ENCODE assay signal across 9 mouse cellular contexts in the genomic region with DNA sequence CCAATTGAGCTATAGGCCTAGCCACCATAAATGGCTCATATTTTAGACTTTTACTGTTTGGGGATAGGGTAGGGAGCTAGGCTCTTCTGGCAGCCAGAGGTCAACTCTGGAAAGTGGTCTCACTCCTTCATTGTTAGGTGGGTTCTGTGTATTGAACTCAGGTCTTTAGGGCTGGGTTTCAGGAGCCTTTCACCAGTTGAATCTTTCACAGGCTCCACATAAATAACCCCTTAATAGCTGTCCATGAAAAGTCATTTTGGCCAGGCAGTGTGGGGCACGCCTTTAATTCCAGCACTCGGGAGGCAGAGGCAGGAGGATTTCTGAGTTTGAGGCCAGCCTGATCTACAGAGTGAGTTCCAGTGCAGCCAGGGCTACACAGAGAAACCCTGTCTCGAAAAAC. TPM values are rescaled to one million over a fixed set of nuclear protein-coding genes. Genes with fewer than 3 reads are reported as not detected.
DNase-seq lines count a peak whose midpoint lies in the region; ATAC-seq and TF ChIP-seq lines count a peak whose summit lies in the region.
"Had no signal": no experiment of that assay in that cellular context is flagged by ENCODE, and none has a peak within 500 bp of the region (broad histone marks: within the 10 kb centered on the region; RNA-seq: fewer than 3 reads in every experiment).

No protein-coding gene starts in this region.

- no peak overlapping the region for H3K9ac ChIP-seq in kidney, postnatal 0 days (ENCODE audit: low read depth, low read length)
- peak overlapping the region; percentile 100; the same call in 1 of the 2 replicates for H3K9ac ChIP-seq in embryonic facial prominence, embryonic 12.5 days
- no peak overlapping the region for H3K9ac ChIP-seq in intestine, embryonic 15.5 days
- H3K9ac ChIP-seq in midbrain, postnatal 0 days (replicated peaks; ENCODE audit: low read length, poor library complexity, severe bottlenecking): peak overlapping the region; percentile 99; the same call in 1 of the 2 replicates

- ATAC-seq in kidney, postnatal 0 days (replicated peaks; ENCODE audit: low FRiP score, low read depth): no peak
- no peak for ATAC-seq in embryonic facial prominence, embryonic 12.5 days (ENCODE audit: insufficient number of reproducible peaks, insufficient read depth, low FRiP score, low TSS enrichment)
- ATAC-seq in intestine, embryonic 15.5 days: no peak
- ATAC-seq in midbrain, postnatal 0 days (ENCODE audit: low FRiP score): no peak

- TF ChIP-seq CTCF in kidney, postnatal 0 days (IDR thresholded peaks at IDR 0.05; ENCODE audit: low read depth): no peak
- no peak for TF ChIP-seq CTCF in kidney, adult 2 months (conservative IDR thresholded peaks at IDR 0.05; ENCODE audit: insufficient read depth, insufficient read length, low read depth, low read length)
- TF ChIP-seq CTCF in midbrain, postnatal 0 days (IDR thresholded peaks at IDR 0.05): no peak

- WGBS in kidney, postnatal 0 days: 87% methylated on average over 3 of the region's 3 CpGs
- WGBS in kidney, adult 2 months: 84% methylated on average over 3 of the region's 3 CpGs
- WGBS in embryonic facial prominence, embryonic 12.5 days: 89% methylated on average over 3 of the region's 3 CpGs
- WGBS in intestine, embryonic 15.5 days: 81% methylated on average over 3 of the region's 3 CpGs
- WGBS in midbrain, postnatal 0 days: 85% methylated on average over 3 of the region's 3 CpGs

- no peak for DNase-seq in kidney, postnatal 0 days (ENCODE audit: low spot score)
- no peak for DNase-seq in kidney, adult 2 months
- no peak for DNase-seq in midbrain, postnatal 0 days (ENCODE audit: low spot score)
- DNase-seq in left cerebral cortex, adult 18-20 months (ENCODE audit: low spot score in 2 of 2): no peak
- no peak for DNase-seq in embryo, embryonic 10 days (ENCODE audit: low spot score)
- DNase-seq in cerebellum, postnatal 10 days: no peak

- no peaks in the 10 kb centered on the region for H3K9me3 ChIP-seq in kidney, postnatal 0 days (replicated peaks; ENCODE audit: low read length)
- no peaks in the 10 kb centered on the region for H3K9me3 ChIP-seq in embryonic facial prominence, embryonic 12.5 days
- no peaks in the 10 kb centered on the region for H3K9me3 ChIP-seq in intestine, embryonic 15.5 days
- no peaks in the 10 kb centered on the region for H3K9me3 ChIP-seq in midbrain, postnatal 0 days (ENCODE audit: low read length)

- H3K4me1 ChIP-seq in kidney, postnatal 0 days (replicated peaks; ENCODE audit: insufficient read depth, low read length): peaks cover 10% of the 10 kb centered on the region; the same call in 1 of the 2 replicates
- peaks cover 16% of the 10 kb centered on the region for H3K4me1 ChIP-seq in kidney, adult 2 months (ENCODE audit: control insufficient read depth, insufficient read depth, low read length)
- H3K4me1 ChIP-seq in embryonic facial prominence, embryonic 12.5 days: peaks cover 34% of the 10 kb centered on the region
- peaks cover 24% of the 10 kb centered on the region for H3K4me1 ChIP-seq in intestine, embryonic 15.5 days (replicated peaks)
- peaks cover 16% of the 10 kb centered on the region for H3K4me1 ChIP-seq in midbrain, postnatal 0 days (ENCODE audit: insufficient read depth, low read length)

- TF ChIP-seq POLR2A in kidney, adult 2 months (IDR thresholded peaks at IDR 0.05; ENCODE audit: low read depth, low read length): no peak

- H3K27me3 ChIP-seq in kidney, postnatal 0 days (ENCODE audit: insufficient read depth, low read length): no peaks in the 10 kb centered on the region
- no peaks in the 10 kb centered on the region for H3K27me3 ChIP-seq in kidney, adult 2 months (replicated peaks; ENCODE audit: control insufficient read depth, insufficient read depth, low read length)
- no peaks in the 10 kb centered on the region for H3K27me3 ChIP-seq in embryonic facial prominence, embryonic 12.5 days
- no peaks in the 10 kb centered on the region for H3K27me3 ChIP-seq in intestine, embryonic 15.5 days (replicated peaks)
- H3K27me3 ChIP-seq in midbrain, postnatal 0 days (ENCODE audit: insufficient read depth, low read length): no peaks in the 10 kb centered on the region
- H3K27me3 ChIP-seq: Patski had no signal

- peak overlapping the region; percentile 99 for H3K27ac ChIP-seq in kidney, postnatal 0 days
- H3K27ac ChIP-seq in kidney, adult 2 months (ENCODE audit: insufficient read depth, low read depth, low read length): no peak overlapping the region
- H3K27ac ChIP-seq in embryonic facial prominence, embryonic 12.5 days: no peak overlapping the region; the same call in 1 of the 2 replicates
- H3K27ac ChIP-seq in intestine, embryonic 15.5 days: no peak overlapping the region
- H3K27ac ChIP-seq in midbrain, postnatal 0 days (ENCODE audit: low read depth, low read length): no peak overlapping the region

- peak overlapping the region; percentile 100 for H3K4me3 ChIP-seq in kidney, postnatal 0 days (replicated peaks; ENCODE audit: low read depth, low read length)
- no peak overlapping the region for H3K4me3 ChIP-seq in kidney, adult 2 months (ENCODE audit: insufficient read depth, low read depth, low read length)
- peak overlapping the region; percentile 95 for H3K4me3 ChIP-seq in embryonic facial prominence, embryonic 12.5 days
- H3K4me3 ChIP-seq in intestine, embryonic 15.5 days (replicated peaks): peak overlapping the region; percentile 93; the same call in 1 of the 2 replicates
- peak overlapping the region; percentile 96 for H3K4me3 ChIP-seq in midbrain, postnatal 0 days (ENCODE audit: low read depth, low read length)

- H3K4me2 ChIP-seq in kidney, postnatal 0 days (ENCODE audit: low read length): peak overlapping the region; percentile 89
- peak overlapping the region; percentile 88 for H3K4me2 ChIP-seq in embryonic facial prominence, embryonic 12.5 days (replicated peaks)
- peak overlapping the region; percentile 55 for H3K4me2 ChIP-seq in intestine, embryonic 15.5 days (replicated peaks)
- peak overlapping the region; percentile 58 for H3K4me2 ChIP-seq in midbrain, postnatal 0 days (ENCODE audit: low read depth, low read length, poor library complexity, severe bottlenecking)

- H3K36me3 ChIP-seq in kidney, postnatal 0 days (ENCODE audit: insufficient read depth, low read length): peaks cover 9% of the 10 kb centered on the region; the same call in 1 of the 2 replicates
- H3K36me3 ChIP-seq in kidney, adult 2 months (ENCODE audit: control insufficient read depth, insufficient read depth, low read length): peaks cover 11% of the 10 kb centered on the region
- H3K36me3 ChIP-seq in embryonic facial prominence, embryonic 12.5 days: peaks cover 14% of the 10 kb centered on the region
- H3K36me3 ChIP-seq in intestine, embryonic 15.5 days: no peaks in the 10 kb centered on the region
- H3K36me3 ChIP-seq in midbrain, postnatal 0 days (ENCODE audit: insufficient read depth, low read length): peaks cover 2% of the 10 kb centered on the region

RNA-seq across cellular contexts. Expression of a gene that starts 0.9 kb away (rescaled TPM):
- 60.9 and 70.2 TPM in 2 replicates for polyA plus RNA-seq in kidney, postnatal 0 days (2015; fragmentation: Nextera tagmentation; extraction: Ambion mirVana)
- 31.9 and 43.0 TPM in 2 replicates for polyA plus RNA-seq in kidney, adult 2 months (2012; rRNA removed)
- polyA plus RNA-seq in embryonic facial prominence, embryonic 12.5 days (2016; fragmentation: Nextera tagmentation; extraction: Ambion mirVana): 69.8 and 74.0 TPM in 2 replicates
- 50.5 and 52.3 TPM in 2 replicates for polyA plus RNA-seq in intestine, embryonic 15.5 days (2015; fragmentation: Nextera tagmentation; extraction: Ambion mirVana)
- 105 and 136 TPM in 2 replicates for total RNA-seq in midbrain, postnatal 0 days (2014; rRNA removed)
- 35.8 and 42.8 TPM in 2 replicates for polyA plus RNA-seq in midbrain, postnatal 0 days (2015; fragmentation: Nextera tagmentation; extraction: Ambion mirVana)
- 10 to 100 TPM; 59.7 to 64.1 TPM for total RNA-seq in left cerebral cortex, adult 18-20 months (2021)

RNA-seq across cellular contexts. Expression of a gene that starts 30.0 kb away (rescaled TPM):
- 3.6 TPM in 2 replicates for polyA plus RNA-seq in kidney, postnatal 0 days (2015; fragmentation: Nextera tagmentation; extraction: Ambion mirVana)
- 5.2 and 6.0 TPM in 2 replicates for polyA plus RNA-seq in kidney, adult 2 months (2012; rRNA removed)
- polyA plus RNA-seq in embryonic facial prominence, embryonic 12.5 days (2016; fragmentation: Nextera tagmentation; extraction: Ambion mirVana): 1.5 and 1.6 TPM in 2 replicates
- 2.3 and 3.0 TPM in 2 replicates for polyA plus RNA-seq in intestine, embryonic 15.5 days (2015; fragmentation: Nextera tagmentation; extraction: Ambion mirVana)
- 1.3 and 1.4 TPM in 2 replicates for total RNA-seq in midbrain, postnatal 0 days (2014; rRNA removed)
- 1.0 and 1.4 TPM in 2 replicates for polyA plus RNA-seq in midbrain, postnatal 0 days (2015; fragmentation: Nextera tagmentation; extraction: Ambion mirVana)
- 1 to 10 TPM; 4.4 to 8.2 TPM for total RNA-seq in left cerebral cortex, adult 18-20 months (2021)

RNA-seq across cellular contexts. Expression of a gene that starts 32.9 kb away (rescaled TPM):
- 53.8 and 57.3 TPM in 2 replicates for polyA plus RNA-seq in kidney, postnatal 0 days (2015; fragmentation: Nextera tagmentation; extraction: Ambion mirVana)
- 9.9 and 13.2 TPM in 2 replicates for polyA plus RNA-seq in kidney, adult 2 months (2012; rRNA removed)
- 85.4 and 85.7 TPM in 2 replicates for polyA plus RNA-seq in embryonic facial prominence, embryonic 12.5 days (2016; fragmentation: Nextera tagmentation; extraction: Ambion mirVana)
- polyA plus RNA-seq in intestine, embryonic 15.5 days (2015; fragmentation: Nextera tagmentation; extraction: Ambion mirVana): 65.1 and 69.0 TPM in 2 replicates
- total RNA-seq in midbrain, postnatal 0 days (2014; rRNA removed): 100 and 124 TPM in 2 replicates
- polyA plus RNA-seq in midbrain, postnatal 0 days (2015; fragmentation: Nextera tagmentation; extraction: Ambion mirVana): 167 and 169 TPM in 2 replicates
- total RNA-seq in left cerebral cortex, adult 18-20 months (2021): 100 to 1,000 TPM; 351 to 360 TPM

Comparison
In these comparisons a context has a peak if more than half of its experiments do, and no peak if none do; other contexts are left out.
1. H3K9ac ChIP-seq: peak in embryonic facial prominence, embryonic 12.5 days (single experiment) and midbrain, postnatal 0 days (single experiment); none in kidney, postnatal 0 days (single experiment) and intestine, embryonic 15.5 days (single experiment).
2. Peak in every context shown above with its lines, with median percentiles within 50 percentile points of each other: H3K4me2 ChIP-seq.